ENCODE assay signal across 8 mouse cellular contexts in the genomic region with DNA sequence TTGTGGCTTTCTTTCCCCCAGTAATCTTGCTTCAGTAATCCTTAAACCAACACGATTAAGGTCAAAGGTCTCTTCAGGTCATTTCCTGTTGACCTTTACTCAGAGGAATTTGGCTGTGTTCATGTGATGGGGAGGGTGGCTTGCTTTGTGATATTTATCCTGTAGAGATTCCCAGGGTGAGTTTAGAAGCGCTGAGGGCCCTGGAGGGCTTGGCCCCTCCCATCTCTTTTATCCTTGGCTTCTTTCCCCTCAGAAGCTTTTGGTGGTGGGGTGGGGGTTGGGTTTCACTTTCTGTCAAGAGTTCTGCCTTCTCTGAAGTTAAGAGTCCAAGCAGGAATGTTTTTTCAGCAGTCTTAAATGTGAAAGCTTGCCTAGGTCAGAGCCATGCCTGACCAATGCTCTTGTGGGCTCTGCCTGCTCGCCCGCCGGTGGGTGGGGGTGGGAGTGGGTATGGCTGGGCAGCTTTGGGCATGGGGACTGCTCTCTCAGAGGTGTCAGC. TPM values are rescaled to one million over a fixed set of nuclear protein-coding genes. Genes with fewer than 3 reads are reported as not detected.
A peak's percentile ranks its signal among the peaks of the same experiment; 100 is the strongest.
DNase-seq lines count a peak whose midpoint lies in the region; ATAC-seq lines count a peak whose summit lies in the region.

No protein-coding gene starts in this region.

- DNase-seq in embryo, embryonic 10 days (ENCODE audit: low spot score): peak; percentile 96
- DNase-seq in kidney, postnatal 10 days: peak; percentile 77
- DNase-seq in lung, postnatal 4 days: peak; percentile 61
- peak; percentile 94 for DNase-seq in yolk sac, embryonic 10.5 days (ENCODE audit: low spot score)
- no peak for DNase-seq in right cerebral cortex, postnatal 10 days (ENCODE audit: low spot score in 2 of 2)
- DNase-seq in cerebellum, adult 11-12 months: no peak

- H3K9me3 ChIP-seq in heart, embryonic 15.5 days (replicated peaks): no peaks in the 10 kb centered on the region

- no peaks in the 10 kb centered on the region for H3K27me3 ChIP-seq in heart, embryonic 15.5 days

- peak; percentile 20 for ATAC-seq in CD4-positive, CD25-positive, alpha-beta regulatory T cell, adult 4 months
- ATAC-seq in heart, embryonic 15.5 days (replicated peaks; ENCODE audit: insufficient number of reproducible peaks, insufficient read depth, low FRiP score, low read depth): peak; percentile 45; the same call in 1 of the 2 replicates

- peak overlapping the region; percentile 38 for H3K27ac ChIP-seq in heart, embryonic 15.5 days

- WGBS in heart, embryonic 15.5 days: 9% methylated on average over 5 of the region's 5 CpGs

- no peaks in the 10 kb centered on the region for H3K36me3 ChIP-seq in heart, embryonic 15.5 days

- no peak overlapping the region for H3K9ac ChIP-seq in heart, embryonic 15.5 days

- H3K4me2 ChIP-seq in heart, embryonic 15.5 days: peak overlapping the region; percentile 24

- 0 out of 2 replicates have a peak overlapping the region, but pooled peaks have one; percentile 14 for H3K4me3 ChIP-seq in heart, embryonic 15.5 days

- peaks cover 44% of the 10 kb centered on the region for H3K4me1 ChIP-seq in heart, embryonic 15.5 days (replicated peaks)

RNA-seq across cellular contexts. Expression of a gene that starts 18.1 kb away (rescaled TPM):
- polyA plus RNA-seq in CD4-positive, CD25-positive, alpha-beta regulatory T cell, adult 4 months (2017; shearing (Covaris generic)): 1 to 10 TPM; 3.0 to 3.5 TPM
- 10.8 and 17.4 TPM in 2 replicates for polyA plus RNA-seq in heart, embryonic 15.5 days (2015; fragmentation: Nextera tagmentation; extraction: Ambion mirVana)

Comparison
In these comparisons a context has a peak if more than half of its experiments do, and no peak if none do; other contexts are left out.
1. DNase-seq: peak in embryo, embryonic 10 days (single experiment), kidney, postnatal 10 days (single experiment), lung, postnatal 4 days (2 of 2) and yolk sac, embryonic 10.5 days (single experiment); none in right cerebral cortex, postnatal 10 days (0 of 2) and cerebellum, adult 11-12 months (single experiment).